Mouse (Mus musculus): ENCODE measurements at regions not wholly inside any gene's neighbourhood (a gene's known extent, or its start where the extent isn't known, plus 50 kb on each side); places are given as distances from the start of the nearest gene placed in this dataset.
"Not testable (repeated sequence)": the region's sequence is repeated elsewhere in the genome, so short reads cannot be mapped to it uniquely, and the experiment has no call there.

DNA sequence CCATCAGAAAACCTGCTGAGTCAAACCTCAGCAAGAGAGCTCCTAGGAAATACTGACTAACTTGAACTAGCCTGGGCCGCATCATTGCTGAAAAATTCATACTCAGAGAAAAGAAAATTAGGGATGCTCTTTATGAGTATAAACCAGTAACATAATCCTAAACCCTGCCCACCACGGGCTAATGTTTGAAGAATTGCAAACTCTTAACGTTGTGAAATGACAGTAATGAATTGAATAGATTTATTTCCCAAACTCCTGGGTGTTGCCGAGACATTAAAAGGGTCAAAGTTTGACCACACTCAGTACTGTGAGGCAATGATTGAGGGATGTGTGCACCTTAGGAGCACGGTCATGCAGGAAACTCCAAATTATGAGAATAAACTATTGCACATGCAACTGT, 125.3 kb downstream of the Gipc2 start:
- DNase-seq (ENCODE audit: extremely low spot score in 1 of 2, low spot score in 1 of 2), result no peak

GRCm38 (mm10) chr3:152036819-152037218, 129.2 kb downstream of the Gipc2 start:
- DNase-seq (ENCODE audit: extremely low spot score in 1 of 2, low spot score in 1 of 2), result not testable (repeated sequence)

GRCm38 (mm10) chr3:152035416-152035815, 130.6 kb downstream of the Gipc2 start:
- DNase-seq (ENCODE audit: extremely low spot score in 1 of 2, low spot score in 1 of 2), result no peak

- no peak for DNase-seq (ENCODE audit: extremely low spot score in 1 of 2, low spot score in 1 of 2)
Measured at GRCm38 (mm10) chr3:152034686-152035085, 131.3 kb downstream of the Gipc2 start.

- no peak for DNase-seq (ENCODE audit: extremely low spot score in 1 of 2, low spot score in 1 of 2)
Measured at GRCm38 (mm10) chr3:152034221-152034620, 131.8 kb downstream of the Gipc2 start.

DNA sequence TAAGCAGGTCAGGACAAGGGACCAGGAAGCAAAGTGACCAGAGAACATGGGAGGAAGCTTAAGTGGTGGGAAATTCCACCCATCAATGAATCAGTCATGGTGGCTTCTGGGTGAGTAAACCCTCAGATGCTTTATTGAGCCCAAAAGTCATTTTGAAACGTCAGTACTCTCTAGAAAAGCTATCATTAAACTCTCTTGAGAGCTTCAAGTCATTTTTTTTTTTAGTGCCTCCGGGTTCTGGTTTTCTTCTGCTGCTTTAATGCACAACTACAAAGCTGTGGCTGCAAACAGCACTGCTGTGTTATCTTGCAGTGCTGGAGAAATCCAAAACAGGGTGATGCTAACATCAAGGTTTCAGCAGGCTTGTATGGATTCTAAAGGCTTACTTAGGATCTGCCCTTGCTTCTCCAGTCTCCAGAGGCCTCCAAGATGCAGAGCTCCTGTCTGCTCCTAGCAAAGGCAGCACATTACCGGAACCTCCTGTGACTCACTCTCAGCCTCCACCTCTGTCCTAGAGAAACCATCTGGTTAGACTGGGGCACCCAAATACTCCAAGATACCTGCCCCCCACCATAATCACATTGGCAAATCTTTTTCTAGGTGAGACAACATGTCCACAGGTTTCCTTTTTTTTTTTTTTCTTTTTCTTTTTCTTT, 133.2 kb downstream of the Gipc2 start:
- DNase-seq (ENCODE audit: extremely low spot score in 1 of 2, low spot score in 1 of 2), result no peak

DNA sequence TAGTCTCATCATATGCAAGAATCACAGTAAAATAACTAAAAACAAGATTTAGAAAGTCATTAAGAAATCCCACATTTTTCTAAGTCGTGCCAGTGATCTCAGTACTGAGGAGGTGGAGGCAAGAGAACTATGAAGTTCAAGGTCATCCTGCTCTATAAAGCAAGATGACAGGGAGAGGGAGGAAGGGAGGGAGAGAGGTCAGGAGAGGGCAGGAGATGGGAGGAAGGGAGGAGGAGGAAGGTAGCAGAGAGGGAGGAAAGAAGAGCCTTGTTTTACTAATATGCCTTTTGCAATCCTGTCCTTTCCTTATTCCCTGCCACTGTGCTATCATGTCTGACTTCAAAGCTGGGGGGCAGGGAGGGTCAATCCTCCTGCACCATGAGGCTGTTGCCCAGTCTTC, 137.3 kb downstream of the Gipc2 start:
- no peak for DNase-seq (ENCODE audit: extremely low spot score in 1 of 2, low spot score in 1 of 2)

GRCm38 (mm10) chr3:152026034-152026433, 140.0 kb downstream of the Gipc2 start:
- no peak for DNase-seq (ENCODE audit: extremely low spot score in 1 of 2, low spot score in 1 of 2)

DNA sequence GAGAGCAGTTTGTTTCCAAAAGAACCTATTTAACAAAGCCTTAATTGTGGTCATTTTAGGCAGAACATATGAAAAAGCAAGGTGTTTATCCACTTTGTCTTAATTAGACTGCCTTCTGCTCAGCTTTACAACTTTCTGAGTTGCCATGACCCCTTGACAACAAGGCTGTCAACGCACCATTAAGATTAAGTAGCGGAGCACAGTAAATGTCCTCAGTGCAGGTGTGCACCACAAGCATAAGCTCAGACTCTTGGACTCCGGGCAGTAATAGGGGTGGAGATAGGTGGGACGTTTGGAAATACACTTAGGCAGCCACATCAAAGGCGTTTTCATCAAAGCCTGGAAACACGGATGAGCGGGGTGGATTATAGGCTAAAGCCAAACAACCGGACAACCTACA, 140.9 kb downstream of the Gipc2 start:
- DNase-seq (ENCODE audit: extremely low spot score in 1 of 2, low spot score in 1 of 2), result no peak

GRCm38 (mm10) chr3:152006747-152007146, 159.3 kb downstream of the Gipc2 start:
- no peak for DNase-seq (ENCODE audit: extremely low spot score in 1 of 2, low spot score in 1 of 2)

DNA sequence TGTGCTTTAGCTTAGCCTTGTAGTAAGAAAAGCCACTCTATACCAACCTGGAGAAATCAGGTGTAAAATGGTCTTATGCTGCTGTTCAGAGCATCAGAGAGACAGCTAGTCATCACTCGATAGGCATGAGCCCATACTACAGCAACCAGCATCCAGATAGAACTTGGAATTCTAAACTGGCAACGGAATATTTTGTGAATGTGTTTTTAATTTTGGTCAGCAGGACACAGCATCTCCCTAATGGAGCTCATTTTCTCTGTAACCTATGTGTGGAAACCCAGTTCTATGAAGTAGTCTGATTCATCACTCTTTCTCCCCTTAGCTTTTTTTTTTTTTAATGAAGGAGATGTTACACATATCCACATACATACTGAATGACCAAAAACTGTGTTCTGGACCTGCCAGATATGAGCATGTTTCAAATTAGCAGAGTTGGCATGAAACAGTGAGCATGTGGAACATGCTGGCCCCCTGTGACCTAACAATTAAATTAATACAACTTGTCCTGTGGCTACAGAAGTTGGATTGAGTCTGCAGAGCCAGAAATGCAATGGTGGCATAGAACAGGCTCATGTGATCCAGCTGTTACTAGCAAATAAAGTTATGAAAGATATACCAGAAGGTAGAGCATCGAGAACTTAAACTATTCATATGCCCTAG, 160.5 kb downstream of the Gipc2 start:
- no peak for DNase-seq (ENCODE audit: extremely low spot score in 1 of 2, low spot score in 1 of 2)

DNA sequence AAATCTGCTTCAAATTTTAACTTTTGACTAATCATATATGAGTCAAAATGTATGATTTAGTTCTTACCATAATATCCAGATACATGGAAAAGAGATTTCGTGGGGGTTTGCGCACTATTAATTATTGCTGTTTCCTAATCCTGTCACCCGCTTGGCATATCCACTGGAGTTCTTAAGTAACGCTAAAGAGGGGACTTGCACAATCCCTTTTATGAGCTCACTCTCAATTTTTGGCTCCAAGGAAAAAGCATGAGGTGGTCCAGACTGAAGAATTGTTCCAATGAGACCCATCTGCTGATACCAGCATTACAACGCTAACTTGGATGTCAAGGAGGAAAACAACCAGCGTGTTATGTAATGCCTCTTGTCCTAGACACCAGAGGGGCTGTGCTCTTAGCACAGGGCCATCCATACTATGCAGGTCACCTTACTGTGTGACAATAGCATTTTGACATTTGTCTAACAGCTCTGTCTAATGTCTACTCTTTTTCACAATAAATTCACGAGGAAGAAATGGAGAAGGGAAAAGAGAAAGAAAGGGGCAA, 161.5 kb downstream of the Gipc2 start:
- no peak for DNase-seq (ENCODE audit: extremely low spot score in 1 of 2, low spot score in 1 of 2)

GRCm38 (mm10) chr3:151997534-151998107, 160.2 kb upstream of the Ptgfr start:
- no peak for DNase-seq (ENCODE audit: extremely low spot score in 1 of 2, low spot score in 1 of 2)

- DNase-seq (ENCODE audit: extremely low spot score in 1 of 2, low spot score in 1 of 2), result no peak
Measured at GRCm38 (mm10) chr3:151997111-151997510, 159.7 kb upstream of the Ptgfr start.

DNA sequence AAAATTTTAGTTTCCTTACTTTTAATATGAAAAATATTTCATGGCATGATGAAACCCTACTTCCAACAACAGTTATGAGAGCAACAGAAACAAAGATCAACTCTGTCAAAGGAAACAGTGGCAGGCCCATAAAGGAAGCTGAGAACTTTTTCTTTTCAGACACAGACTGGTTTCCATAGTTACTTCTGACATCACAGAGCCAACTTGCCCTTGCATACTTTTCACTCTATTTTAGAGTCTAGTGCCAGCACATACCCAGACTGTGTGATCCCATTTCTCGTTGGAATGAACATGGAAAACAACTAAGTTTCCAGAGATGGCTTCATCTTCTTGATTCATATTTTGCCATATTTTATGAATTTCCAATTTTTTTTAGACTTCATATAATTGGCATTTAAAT, 150.8 kb upstream of the Ptgfr start:
- DNase-seq (ENCODE audit: extremely low spot score in 1 of 2, low spot score in 1 of 2), result no peak

DNA sequence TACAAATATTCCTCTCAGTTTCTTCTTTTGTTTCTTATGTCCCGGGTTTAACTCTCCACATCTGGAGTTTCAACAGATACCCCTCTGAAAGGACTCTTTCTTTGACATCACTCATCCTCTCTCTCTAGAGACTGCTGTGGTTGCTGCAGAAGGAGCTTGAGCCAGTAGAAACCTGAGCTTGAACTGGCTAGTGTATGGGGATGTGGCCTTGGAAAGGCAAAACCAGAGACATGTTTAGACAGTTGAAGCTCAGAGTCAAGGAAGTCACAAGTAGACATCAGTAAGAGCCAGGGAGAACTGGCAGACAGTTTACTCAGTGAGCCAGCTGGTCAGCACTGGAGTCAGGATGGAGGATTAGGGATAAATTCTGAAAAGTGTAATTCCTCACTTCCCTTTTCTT, 140.7 kb upstream of the Ptgfr start:
- DNase-seq (ENCODE audit: extremely low spot score in 1 of 2, low spot score in 1 of 2), result no peak

DNA sequence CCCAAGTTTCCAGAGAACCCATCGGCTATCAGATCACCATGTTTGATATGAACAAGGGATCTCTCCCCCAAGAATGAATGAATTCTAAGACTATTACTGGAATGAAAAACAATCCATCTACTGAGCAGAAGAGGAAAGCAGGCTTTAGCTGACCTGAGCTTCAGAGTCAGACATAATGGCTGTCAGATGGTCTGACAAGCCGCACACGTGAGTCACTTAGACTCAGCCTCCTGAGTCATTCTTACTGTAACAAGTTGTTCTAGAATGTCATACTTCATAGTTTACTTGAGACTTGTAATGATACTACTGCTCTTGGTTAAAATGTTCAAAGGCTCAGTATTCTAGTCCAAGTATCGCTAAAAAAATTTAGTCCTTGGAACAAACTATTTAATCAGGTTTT, 140.2 kb upstream of the Ptgfr start:
- no peak for DNase-seq (ENCODE audit: extremely low spot score in 1 of 2, low spot score in 1 of 2)

DNA sequence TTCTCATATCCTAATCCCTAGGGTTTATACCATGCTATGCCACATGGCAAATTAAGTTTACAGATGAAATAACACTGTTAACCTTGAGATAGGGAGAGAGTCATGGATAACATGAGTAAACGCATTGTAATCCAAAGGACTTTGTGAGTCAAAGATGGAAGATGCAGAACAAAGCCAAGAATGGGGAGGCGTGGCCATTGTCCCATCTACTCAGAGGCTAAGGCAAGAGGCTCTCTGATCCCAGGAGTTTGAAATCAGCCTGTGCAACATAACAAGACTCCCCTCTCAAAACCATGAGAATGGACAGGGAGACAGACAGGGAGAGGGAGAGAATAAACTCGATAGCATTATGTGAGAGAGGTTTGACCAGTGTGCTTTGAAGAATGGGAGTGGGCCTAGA, 112.4 kb upstream of the Ptgfr start:
- DNase-seq (ENCODE audit: extremely low spot score in 1 of 2, low spot score in 1 of 2), result no peak

- DNase-seq (ENCODE audit: extremely low spot score in 1 of 2, low spot score in 1 of 2), result no peak
Measured at GRCm38 (mm10) chr3:151948015-151948645, 110.7 kb upstream of the Ptgfr start.

DNA sequence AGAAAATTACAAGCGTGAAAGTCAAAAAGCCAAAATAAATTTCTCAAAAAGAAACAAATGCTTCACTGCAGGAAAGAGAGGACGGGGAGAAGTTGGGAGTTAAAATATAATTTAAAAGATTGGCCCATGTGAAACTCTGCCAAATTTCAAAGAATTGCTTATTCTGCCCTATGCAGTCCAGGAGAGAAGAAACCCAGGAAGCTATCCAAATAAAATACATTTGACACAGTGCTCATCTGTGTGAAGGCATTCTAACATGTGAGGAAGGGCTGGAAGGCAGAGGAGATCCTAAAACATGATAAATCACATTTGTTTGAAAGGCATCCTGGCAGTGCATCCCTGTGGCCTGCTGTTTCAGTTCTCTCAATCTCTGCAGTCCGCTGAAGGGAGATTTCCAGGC, 108.5 kb upstream of the Ptgfr start:
- DNase-seq (ENCODE audit: extremely low spot score in 1 of 2, low spot score in 1 of 2), result no peak

- DNase-seq (ENCODE audit: extremely low spot score in 1 of 2, low spot score in 1 of 2), result no peak
Measured at GRCm38 (mm10) chr3:151943542-151943941, 106.1 kb upstream of the Ptgfr start.
